Mouse (Mus musculus) heart, adult 8-10 months (tissue): ENCODE data around the gene Rnf2. TPM values are rescaled to one million over a fixed set of nuclear protein-coding genes. Genes with fewer than 3 reads are reported as not detected.
"Not testable (repeated sequence)": the region's sequence is repeated elsewhere in the genome, so short reads cannot be mapped to it uniquely, and the experiment has no call there.

ENCODE experiments used
- DNase-seq: peaks from one replicate; pipeline ENCODE4 v3.0.0; 2022; ENCODE audit warnings: low spot score
- total RNA-seq, 4 experiments: library from RNA; stranded (reverse); gene quantifications; 2 replicates each; pipeline ENCODE4 v1.2.4; 2022

The Rnf2 gene
- total RNA-seq, 4 experiments from 2014 or later: 13.0 to 17.6 (median 14.7) TPM

- no peak for DNase-seq
Observed at GRCm38 (mm10) chr1:151484754-151485153, 16.0 kb downstream of the Rnf2 start.

GRCm38 (mm10) chr1:151483568-151483967 lies 17.2 kb downstream of the Rnf2 start:
- DNase-seq: no peak

- DNase-seq: no peak
Observed at GRCm38 (mm10) chr1:151482497-151482896, 18.3 kb downstream of the Rnf2 start.

- DNase-seq: not testable (repeated sequence)
Observed at GRCm38 (mm10) chr1:151472386-151472785, 28.4 kb downstream of the Rnf2 start.

- no peak for DNase-seq
Observed at GRCm38 (mm10) chr1:151471429-151471828, 29.3 kb downstream of the Rnf2 start.

GRCm38 (mm10) chr1:151466571-151466970 lies 34.2 kb downstream of the Rnf2 start:
- DNase-seq: no peak

- DNase-seq: no peak
Observed at GRCm38 (mm10) chr1:151464914-151465313, 35.8 kb downstream of the Rnf2 start.

GRCm38 (mm10) chr1:151461265-151461664 lies 39.5 kb downstream of the Rnf2 start:
- DNase-seq: no peak

GRCm38 (mm10) chr1:151457087-151457486 lies 43.7 kb downstream of the Rnf2 start:
- no peak for DNase-seq

- DNase-seq: no peak
Observed at GRCm38 (mm10) chr1:151451946-151452345, 48.8 kb downstream of the Rnf2 start.

- no peak for DNase-seq
Observed at GRCm38 (mm10) chr1:151450851-151451250, 49.9 kb downstream of the Rnf2 start.

GRCm38 (mm10) chr1:151449866-151450265 lies 50.9 kb downstream of the Rnf2 start:
- DNase-seq: no peak

- no peak for DNase-seq
Observed at GRCm38 (mm10) chr1:151435431-151435830, 65.3 kb downstream of the Rnf2 start.

- no peak for DNase-seq
Observed at GRCm38 (mm10) chr1:151429316-151429715, 71.4 kb downstream of the Rnf2 start.

- peak; percentile 99 for DNase-seq
Observed at GRCm38 (mm10) chr1:151428263-151429221, 72.2 kb downstream of the Rnf2 start, which contains the start of the genes Swt1 and Trmt1l. TSS of gene Swt1 (minus strand) at chr1:151428455. TSS of gene Trmt1l (plus strand) at chr1:151428542.

GRCm38 (mm10) chr1:151427888-151428262 lies 72.9 kb downstream of the Rnf2 start:
- DNase-seq: no peak

GRCm38 (mm10) chr1:151426947-151427600 lies 73.7 kb downstream of the Rnf2 start:
- DNase-seq: no peak

GRCm38 (mm10) chr1:151422178-151422577 lies 78.6 kb downstream of the Rnf2 start:
- DNase-seq: no peak

- no peak for DNase-seq
Observed at GRCm38 (mm10) chr1:151409827-151410226, 90.9 kb downstream of the Rnf2 start.
